Mouse (Mus musculus): Measurements from ENCODE around the gene Six6. TPM values are rescaled to one million over a fixed set of nuclear protein-coding genes. Genes with fewer than 3 reads are reported as not detected.

Gene Six6
- polyA plus RNA-seq (2012; rRNA removed; ENCODE audit: low replicate concordance), result not detected in 2 replicates

GRCm38 (mm10) chr12:72939616-72940015 is at the start of gene Six6:
Gene Six6, plus strand, starts transcription at chr12:72939892.

GRCm38 (mm10) chr12:72940071-72940821 is 554 bp downstream of the Six6 start, which contains the start of gene 4930447C04Rik:
Gene 4930447C04Rik, minus strand, starts transcription at chr12:72940774.

Other genes with a start within 250 kb of the Six6 start
- 68.6 and 105 TPM in 2 replicates for gene Ppm1a, start 182.4 kb upstream of the Six6 start, polyA plus RNA-seq (2012; rRNA removed; ENCODE audit: low replicate concordance)
- gene 4930447C04Rik, start 882 bp downstream of the Six6 start, polyA plus RNA-seq (2012; rRNA removed; ENCODE audit: low replicate concordance), result 0.21 TPM in 2 replicates
- gene Six1, start 114.0 kb downstream of the Six6 start, polyA plus RNA-seq (2012; rRNA removed; ENCODE audit: low replicate concordance), result 3.0 and 9.4 TPM in 2 replicates
- 0.47 and 2.1 TPM in 2 replicates for gene Six4, start 173.6 kb downstream of the Six6 start, polyA plus RNA-seq (2012; rRNA removed; ENCODE audit: low replicate concordance)
- gene Mnat1, start 183.8 kb downstream of the Six6 start, polyA plus RNA-seq (2012; rRNA removed; ENCODE audit: low replicate concordance), result 7.5 and 9.8 TPM in 2 replicates

Data from subcutaneous adipose tissue, adult 2 months (tissue).